ENCODE assay signal across 14 mouse cellular contexts in the genomic region with DNA sequence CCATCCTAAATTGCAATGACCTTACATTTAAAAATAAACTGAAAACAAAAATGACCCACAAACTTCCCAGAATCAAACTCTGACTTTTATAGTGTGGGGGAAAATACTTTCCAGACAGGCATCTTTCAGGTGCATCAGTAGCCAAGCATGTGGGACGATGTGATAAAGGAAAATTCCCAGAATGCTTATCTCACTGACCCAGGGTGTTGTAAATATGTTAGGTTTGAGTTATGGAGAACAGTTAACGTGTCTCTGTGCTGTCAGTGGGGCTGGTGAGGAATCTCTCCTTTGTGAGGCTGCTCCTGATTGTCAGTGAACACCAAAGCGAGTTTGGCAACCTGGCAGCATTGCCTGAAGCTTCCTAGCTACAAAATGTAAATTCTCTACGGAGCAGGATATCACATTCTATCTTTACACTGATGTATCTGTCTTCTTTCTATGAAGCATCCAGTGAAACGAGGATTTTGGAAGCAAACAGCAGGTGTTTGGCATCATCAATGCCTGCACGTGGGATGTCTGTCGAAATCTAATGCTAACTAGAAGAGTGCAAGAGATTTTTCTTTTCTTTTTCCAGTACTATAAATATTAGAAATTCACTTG. TPM values are rescaled to one million over a fixed set of nuclear protein-coding genes. Genes with fewer than 3 reads are reported as not detected.
DNase-seq lines count a peak whose midpoint lies in the region; ATAC-seq and TF ChIP-seq lines count a peak whose summit lies in the region.
"Had no signal": no experiment of that assay in that cellular context is flagged by ENCODE, and none has a peak within 500 bp of the region (broad histone marks: within the 10 kb centered on the region; RNA-seq: fewer than 3 reads in every experiment).

No protein-coding gene starts in this region.

- WGBS in midbrain, postnatal 0 days = 47% methylated on average over 7 of the region's 7 CpGs
- WGBS in midbrain, embryonic 10.5 days = 83% methylated on average over 7 of the region's 7 CpGs
- WGBS in liver, embryonic 15.5 days (ENCODE audit: insufficient replicate concordance) = 41% methylated on average over 7 of the region's 7 CpGs
- 52% methylated on average over 7 of the region's 7 CpGs for WGBS in limb, embryonic 10.5 days

- no peak overlapping the region for H3K9ac ChIP-seq in midbrain, postnatal 0 days (replicated peaks; ENCODE audit: low read length, poor library complexity, severe bottlenecking)
- no peak overlapping the region for H3K9ac ChIP-seq in liver, embryonic 15.5 days

- H3K4me2 ChIP-seq in midbrain, postnatal 0 days (ENCODE audit: low read depth, low read length, poor library complexity, severe bottlenecking) = no peak overlapping the region
- H3K4me2 ChIP-seq in liver, embryonic 15.5 days = no peak overlapping the region

- no peaks in the 10 kb centered on the region for H3K27me3 ChIP-seq in midbrain, postnatal 0 days (ENCODE audit: insufficient read depth, low read length)
- H3K27me3 ChIP-seq in midbrain, embryonic 10.5 days (ENCODE audit: low read depth, poor library complexity, severe bottlenecking) = no peaks in the 10 kb centered on the region
- no peaks in the 10 kb centered on the region for H3K27me3 ChIP-seq in liver, embryonic 15.5 days
- 0 out of 2 replicates have a peak, but pooled peaks cover 5% of the 10 kb centered on the region for H3K27me3 ChIP-seq in limb, embryonic 10.5 days (ENCODE audit: low read depth, poor library complexity, severe bottlenecking)
- H3K27me3 ChIP-seq: megakaryocyte, embryonic 14.5 days had no signal

- intact Hi-C loops in left cerebral cortex, adult 2 months (cut with DNase I) = no loop called here

- H3K9me3 ChIP-seq in midbrain, postnatal 0 days (ENCODE audit: low read length) = no peaks in the 10 kb centered on the region
- H3K9me3 ChIP-seq in midbrain, embryonic 10.5 days (replicated peaks) = peaks cover 8% of the 10 kb centered on the region; the same call in 1 of the 2 replicates
- no peaks in the 10 kb centered on the region for H3K9me3 ChIP-seq in liver, embryonic 15.5 days (replicated peaks)
- no peaks in the 10 kb centered on the region; the same call in 1 of the 2 replicates for H3K9me3 ChIP-seq in limb, embryonic 10.5 days (replicated peaks)

- H3K36me3 ChIP-seq in midbrain, postnatal 0 days (ENCODE audit: insufficient read depth, low read length) = no peaks in the 10 kb centered on the region
- no peaks in the 10 kb centered on the region for H3K36me3 ChIP-seq in midbrain, embryonic 10.5 days
- H3K36me3 ChIP-seq in liver, embryonic 15.5 days (replicated peaks) = no peaks in the 10 kb centered on the region
- H3K36me3 ChIP-seq in limb, embryonic 10.5 days = no peaks in the 10 kb centered on the region

- ATAC-seq in midbrain, postnatal 0 days (ENCODE audit: low FRiP score) = no peak
- ATAC-seq in liver, embryonic 15.5 days (ENCODE audit: insufficient read depth) = peak; percentile 44
- ATAC-seq: hindbrain, embryonic 16.5 days had no signal

- peak; percentile 14 for DNase-seq in midbrain, postnatal 0 days (ENCODE audit: low spot score)
- no peak for DNase-seq in midbrain, embryonic 10.5 days (ENCODE audit: low spot score)
- DNase-seq in left cerebral cortex, adult 2 months (ENCODE audit: extremely low spot score in 1 of 2, low spot score in 2 of 2) = peak; percentile 14 to 17
- DNase-seq in kidney, postnatal 14 days = no peak
- no peak for DNase-seq in ovary, postnatal 10 days (ENCODE audit: low spot score)
- no peak for DNase-seq in limb, embryonic 10.5 days (ENCODE audit: low spot score)
- no peak for DNase-seq in thymus, postnatal 14 days
- DNase-seq: gastrocnemius, adult 2 months had no signal

- no peak overlapping the region for H3K4me3 ChIP-seq in midbrain, postnatal 0 days (ENCODE audit: low read depth, low read length)
- no peak overlapping the region for H3K4me3 ChIP-seq in midbrain, embryonic 10.5 days
- H3K4me3 ChIP-seq in left cerebral cortex, adult 2 months = no peak overlapping the region
- H3K4me3 ChIP-seq in liver, embryonic 15.5 days (replicated peaks) = no peak overlapping the region
- H3K4me3 ChIP-seq in limb, embryonic 10.5 days = no peak overlapping the region
- H3K4me3 ChIP-seq: gastrocnemius, adult 2 months; megakaryocyte, embryonic 14.5 days had no signal

- no peak for TF ChIP-seq CTCF in midbrain, postnatal 0 days (IDR thresholded peaks at IDR 0.05)
- TF ChIP-seq CTCF in left cerebral cortex, adult 2 months (IDR thresholded peaks at IDR 0.05) = no peak

- H3K4me1 ChIP-seq in midbrain, postnatal 0 days (ENCODE audit: insufficient read depth, low read length) = no peaks in the 10 kb centered on the region
- H3K4me1 ChIP-seq in midbrain, embryonic 10.5 days = no peaks in the 10 kb centered on the region
- no peaks in the 10 kb centered on the region for H3K4me1 ChIP-seq in liver, embryonic 15.5 days (replicated peaks)
- H3K4me1 ChIP-seq in limb, embryonic 10.5 days = peaks cover 21% of the 10 kb centered on the region
- H3K4me1 ChIP-seq: megakaryocyte, embryonic 14.5 days had no signal

- no peak overlapping the region for H3K27ac ChIP-seq in midbrain, postnatal 0 days (ENCODE audit: low read depth, low read length)
- no peak overlapping the region for H3K27ac ChIP-seq in midbrain, embryonic 10.5 days (replicated peaks)
- H3K27ac ChIP-seq in left cerebral cortex, adult 2 months = no peak overlapping the region
- H3K27ac ChIP-seq in liver, embryonic 15.5 days (replicated peaks) = no peak overlapping the region
- H3K27ac ChIP-seq in limb, embryonic 10.5 days = no peak overlapping the region
- H3K27ac ChIP-seq: gastrocnemius, adult 2 months; kidney, postnatal 0 days had no signal

RNA-seq across cellular contexts. Expression of gene C1qtnf7, which starts 27.0 kb away (rescaled TPM):
- 1.0 and 1.2 TPM in 2 replicates for total RNA-seq in midbrain, postnatal 0 days (2014; rRNA removed)
- polyA plus RNA-seq in midbrain, postnatal 0 days (2015; fragmentation: Nextera tagmentation; extraction: Ambion mirVana) = 1.1 and 1.5 TPM in 2 replicates
- 0.12 and 0.41 TPM in 2 replicates for polyA plus RNA-seq in midbrain, embryonic 10.5 days (2016; fragmentation: Nextera tagmentation; extraction: Ambion mirVana)
- 1 to 10 TPM; 1.6 to 1.9 TPM for total RNA-seq in left cerebral cortex, adult 2 months (2021)
- polyA plus RNA-seq in liver, embryonic 15.5 days (2015; fragmentation: Nextera tagmentation; extraction: Ambion mirVana) = 0.96 and 1.0 TPM in 2 replicates
- 1.3 and 1.6 TPM in 2 replicates for polyA plus RNA-seq in limb, embryonic 10.5 days (2016; fragmentation: Nextera tagmentation; extraction: Ambion mirVana)
- total RNA-seq: MEL had no signal
- polyA plus RNA-seq: C2C12 had no signal

Comparison
In these comparisons a context has a peak if more than half of its experiments do, and no peak if none do; other contexts are left out.
1. DNase-seq: peak in midbrain, postnatal 0 days (single experiment) and left cerebral cortex, adult 2 months (2 of 2); none in midbrain, embryonic 10.5 days (single experiment), kidney, postnatal 14 days (single experiment), ovary, postnatal 10 days (single experiment), limb, embryonic 10.5 days (single experiment) and thymus, postnatal 14 days (single experiment).